Mouse (Mus musculus) adrenal gland, postnatal 14 days (tissue): Measurements from ENCODE around the gene Acox3. TPM values are rescaled to one million over a fixed set of nuclear protein-coding genes. Genes with fewer than 3 reads are reported as not detected.

Source experiments
- DNase-seq: peaks from one replicate; pipeline ENCODE4 v3.0.0; 2021; ENCODE audit warnings: mixed read lengths
- total RNA-seq: library from RNA; stranded (reverse); gene quantifications from 2 replicates; pipeline ENCODE4 v1.2.3, GENCODE M21; 2021

Acox3 gene
- total RNA-seq, 1 experiment from 2014 or later: 43.9 TPM

DNA sequence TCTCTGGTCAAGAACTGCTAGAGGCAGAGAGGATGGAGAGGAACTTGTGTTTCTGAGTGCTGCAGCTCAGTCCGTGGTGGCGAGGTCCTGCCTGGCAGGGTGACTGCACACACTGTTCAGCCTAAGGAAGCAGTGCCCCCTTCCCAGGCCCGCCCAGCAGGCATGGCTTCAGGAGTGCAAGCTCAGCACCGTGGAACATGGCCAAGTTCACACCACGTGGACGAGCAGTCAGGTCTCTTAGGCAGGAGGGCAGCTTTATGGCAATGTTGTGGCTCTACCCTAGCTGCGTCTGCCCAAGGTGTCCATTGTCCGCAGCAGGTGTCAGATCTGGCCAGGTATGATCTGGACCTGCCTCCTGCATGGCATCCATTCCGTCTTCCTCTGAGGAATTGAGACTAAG, 28.3 kb downstream of the Acox3 start:
- no peak for DNase-seq

DNA sequence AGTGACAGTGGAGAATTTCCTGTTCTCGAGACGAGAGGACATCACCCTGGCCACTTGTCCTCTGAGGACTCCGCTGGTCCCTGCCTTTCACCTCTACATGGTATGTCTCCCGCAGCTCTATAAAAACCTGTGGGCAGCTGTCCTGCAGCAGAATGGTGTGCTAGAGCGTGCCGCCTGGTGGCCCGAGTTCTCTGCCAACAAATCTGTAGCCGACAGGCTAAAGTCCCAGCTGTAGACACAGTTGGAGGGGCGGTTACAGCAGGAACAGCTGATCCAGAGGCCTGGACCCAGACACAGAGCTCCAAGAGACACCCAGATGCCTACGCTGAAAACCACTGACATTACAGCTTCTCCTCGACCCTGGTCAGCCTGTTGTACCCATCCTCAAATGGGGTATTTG, 29.1 kb downstream of the Acox3 start:
- DNase-seq: no peak

DNA sequence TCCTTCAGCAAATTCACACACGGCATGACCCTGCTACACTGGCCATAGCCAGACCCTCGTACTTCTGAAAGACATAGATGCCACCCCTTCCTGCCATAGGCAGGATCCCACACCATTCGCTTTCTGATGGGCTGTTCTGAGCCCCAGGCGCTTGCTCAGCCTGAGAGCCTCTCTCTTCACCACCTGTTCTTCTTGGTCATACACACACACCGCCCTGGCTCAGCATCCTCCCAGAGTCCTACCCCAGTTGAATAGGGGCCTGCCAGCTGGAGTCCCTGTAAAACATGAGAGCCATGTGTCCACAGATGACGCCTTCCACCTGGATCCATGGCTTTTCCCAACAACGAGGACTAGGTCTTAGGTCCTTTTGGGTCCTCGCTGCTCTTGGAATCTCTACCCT, 29.9 kb downstream of the Acox3 start:
- DNase-seq: no peak

DNA sequence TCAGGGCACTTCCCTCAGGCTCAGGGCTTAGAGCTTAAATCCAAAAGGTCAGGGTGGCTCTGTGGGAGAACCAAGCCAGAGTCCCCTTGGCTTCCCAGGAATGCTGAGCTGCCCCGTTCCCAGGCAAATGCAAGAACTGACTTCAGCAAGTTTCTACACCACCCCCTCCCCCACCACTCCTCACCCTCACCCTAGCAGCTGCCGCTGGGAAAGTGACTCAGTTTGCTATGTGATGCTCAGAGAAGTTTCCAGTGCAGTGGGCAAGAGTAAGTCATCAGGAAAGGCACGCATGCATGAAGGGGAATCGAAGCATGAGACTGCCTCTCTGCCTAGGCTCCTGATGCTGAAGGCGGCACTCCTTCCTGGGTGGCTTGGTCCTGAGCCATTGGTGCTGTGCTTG, 34.1 kb downstream of the Acox3 start:
- no peak for DNase-seq

GRCm38 (mm10) chr5:35621114-35621513, 38.3 kb downstream of the Acox3 start:
- no peak for DNase-seq

DNA sequence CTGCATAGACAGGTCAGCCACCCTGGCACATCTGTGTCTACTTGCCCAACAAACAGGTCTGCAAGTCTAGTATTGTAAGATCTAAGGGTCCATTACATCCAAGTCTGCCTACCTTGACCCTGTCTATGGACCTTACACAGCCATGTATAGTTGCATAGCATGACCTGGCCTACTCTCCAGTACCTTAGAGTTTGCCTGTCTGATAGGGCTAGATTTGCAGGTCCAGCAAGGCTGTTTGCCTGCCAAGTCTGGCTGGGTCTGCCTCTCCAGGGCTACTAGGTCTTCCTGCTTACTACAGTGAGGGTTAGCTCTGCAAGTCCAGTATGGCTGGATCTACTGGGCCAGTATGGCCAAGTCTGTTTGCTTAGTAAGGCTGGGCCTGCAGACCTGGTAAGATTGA, 41.0 kb downstream of the Acox3 start:
- DNase-seq: no peak

DNA sequence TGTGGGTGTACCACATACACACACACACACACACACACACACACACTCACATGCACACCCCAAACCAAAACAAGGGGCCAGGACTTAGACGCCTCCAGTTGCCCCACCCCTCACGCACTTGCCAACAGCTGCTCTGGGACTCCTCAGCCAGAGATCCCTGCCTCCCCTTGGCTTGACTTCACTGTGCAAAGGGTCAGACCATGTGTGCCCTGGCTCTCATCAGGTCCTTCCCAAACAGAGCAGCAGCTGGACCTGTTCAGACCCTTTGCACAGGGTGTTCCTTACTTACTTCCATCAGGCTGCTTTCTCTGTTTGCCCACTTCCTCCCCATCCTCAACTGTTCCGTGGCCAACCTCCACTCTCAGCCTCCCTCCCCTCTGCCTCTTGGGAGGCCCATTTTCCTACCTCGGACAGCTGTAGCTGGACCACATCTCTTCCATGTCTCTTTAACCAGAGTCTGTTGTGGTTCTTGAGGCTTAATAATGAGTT, 42.0 kb downstream of the Acox3 start:
- peak; percentile 76 for DNase-seq

DNA sequence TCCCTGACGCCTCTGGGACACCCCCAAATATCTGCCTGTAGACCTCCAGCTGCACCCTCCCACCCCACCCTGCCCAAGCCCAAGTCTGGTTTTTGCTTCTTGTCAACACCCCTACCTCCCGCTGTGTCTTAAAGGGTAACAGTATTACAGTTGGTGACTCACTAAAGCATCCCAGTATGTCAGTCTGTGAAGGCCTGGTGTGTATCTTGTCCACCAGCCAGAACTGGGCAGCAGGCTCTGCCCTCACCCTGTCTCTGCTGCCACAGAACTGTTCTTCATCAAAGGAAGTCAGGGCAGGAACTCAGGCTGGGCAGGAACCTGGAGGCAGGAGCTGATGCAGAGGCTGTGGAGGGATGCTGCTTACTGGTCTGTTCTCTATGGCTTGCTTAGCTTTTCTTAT, 43.6 kb downstream of the Acox3 start:
- DNase-seq: peak; percentile 32

GRCm38 (mm10) chr5:35627307-35627840, 44.5 kb downstream of the Acox3 start:
- DNase-seq: no peak

GRCm38 (mm10) chr5:35628685-35629084, 45.8 kb downstream of the Acox3 start:
- DNase-seq: peak; percentile 56

DNA sequence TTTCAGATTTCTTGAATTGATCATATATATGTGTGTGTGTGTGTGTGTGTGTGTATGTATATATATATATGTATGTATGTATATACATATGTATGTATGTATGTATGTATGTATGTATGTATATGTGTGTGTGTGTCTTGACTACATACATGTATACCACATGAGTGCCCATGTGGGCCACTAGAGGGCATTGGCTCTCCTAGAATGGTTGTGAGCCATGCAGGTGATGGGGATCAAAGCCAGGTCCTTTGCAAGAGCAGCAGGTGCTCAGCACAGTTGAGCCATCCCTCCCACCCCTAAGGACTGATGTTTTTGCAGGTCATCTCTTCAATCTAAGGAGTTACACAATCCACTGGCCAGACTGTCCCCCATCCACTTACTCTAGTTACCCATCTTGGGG, 46.5 kb downstream of the Acox3 start:
- DNase-seq: no peak

- DNase-seq: no peak
These were observed 47.9 kb downstream of the Acox3 start for GRCm38 (mm10) chr5:35630706-35631105.

DNA sequence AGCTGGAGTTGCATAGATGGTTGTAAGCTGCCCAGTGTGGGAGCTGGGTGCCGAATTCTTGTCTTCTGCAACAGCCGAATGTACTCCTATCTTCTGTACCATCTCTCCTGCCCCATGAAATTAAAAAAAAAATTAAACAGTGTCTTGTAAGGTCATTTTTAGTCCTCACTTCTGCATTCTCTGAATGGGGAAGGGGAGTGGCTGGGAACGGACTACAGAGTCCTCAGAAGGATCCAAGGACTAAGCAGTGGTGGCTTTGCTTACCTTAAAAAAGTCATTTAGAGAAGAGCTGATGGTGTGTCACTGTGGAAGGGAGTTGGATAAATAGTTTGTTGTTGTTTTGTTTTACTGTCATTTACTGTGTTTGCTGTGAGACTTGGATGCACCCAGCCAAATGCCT, 48.4 kb downstream of the Acox3 start:
- DNase-seq: no peak

DNA sequence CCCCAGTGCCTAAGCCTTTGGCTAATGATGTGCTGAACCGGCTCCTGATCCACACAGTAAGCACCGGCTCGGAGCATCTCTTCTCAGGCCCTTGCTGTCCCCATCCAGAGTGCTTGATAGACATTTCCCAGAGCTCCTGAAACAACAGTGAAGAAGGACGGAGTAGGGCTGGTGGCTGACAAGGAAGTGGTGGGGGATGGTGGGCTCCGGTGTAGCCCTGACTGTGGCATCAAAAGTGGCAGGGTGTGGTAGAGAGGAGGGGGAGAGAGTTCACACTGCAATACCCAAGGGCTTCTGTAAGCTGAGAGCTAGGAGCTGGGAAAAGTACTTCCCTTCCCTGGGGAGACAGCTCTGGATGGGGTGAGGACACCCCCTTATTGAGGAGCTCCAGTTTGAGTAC, 48.9 kb downstream of the Acox3 start:
- DNase-seq: no peak

- peak; percentile 62 for DNase-seq
These were observed 50.0 kb downstream of the Acox3 start for GRCm38 (mm10) chr5:35632841-35633240.

DNA sequence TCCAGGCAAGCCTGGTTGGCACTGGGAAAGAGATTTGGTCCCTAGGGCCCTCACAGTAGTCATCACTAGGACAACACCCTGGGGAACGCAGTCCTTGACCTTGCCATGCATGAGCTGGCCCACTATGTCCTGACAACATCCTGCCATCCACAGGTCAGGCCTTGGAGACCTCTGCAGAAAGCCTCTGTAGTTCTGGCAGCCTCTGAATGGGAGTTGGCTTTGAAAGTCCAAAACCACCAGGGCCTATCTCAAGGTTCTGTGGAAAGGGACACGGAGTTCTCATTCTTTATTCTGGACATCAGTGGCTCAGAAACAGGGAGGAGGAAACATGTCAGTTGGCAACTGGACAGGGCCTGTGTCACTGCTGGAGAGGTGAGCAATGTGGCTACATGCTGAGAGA, 53.2 kb downstream of the Acox3 start:
- DNase-seq: peak; percentile 88

DNA sequence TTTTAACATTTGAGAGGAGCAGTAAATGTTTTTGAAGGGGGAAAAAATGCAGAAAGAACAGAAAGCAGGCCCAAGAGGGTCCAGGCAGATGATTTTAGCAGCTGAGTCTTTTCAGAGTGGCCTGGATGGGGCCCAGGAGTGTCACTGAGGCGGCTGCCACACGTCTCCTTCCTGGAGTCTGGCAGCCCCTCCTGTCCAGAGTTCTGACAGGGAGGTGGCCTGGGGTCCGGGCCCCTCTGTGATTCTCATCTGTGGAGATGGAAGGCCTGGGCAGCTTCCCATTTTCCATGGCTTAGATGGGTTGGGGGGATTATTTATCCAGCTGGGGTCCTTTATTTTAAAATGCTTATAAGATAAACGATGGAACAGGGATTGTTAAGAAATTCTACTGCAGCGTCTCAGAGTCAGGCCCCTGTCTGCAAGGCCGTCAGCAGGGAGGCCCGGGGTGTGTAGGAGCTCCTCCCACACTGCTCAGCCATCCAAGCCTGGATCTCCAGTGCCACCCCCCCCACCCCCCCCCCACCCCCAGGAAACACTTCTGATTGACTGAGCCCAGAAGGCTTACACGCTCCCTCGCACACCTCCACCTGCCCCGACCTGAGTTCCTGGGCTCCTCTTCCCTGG, 59.2 kb downstream of the Acox3 start:
- DNase-seq: no peak

DNA sequence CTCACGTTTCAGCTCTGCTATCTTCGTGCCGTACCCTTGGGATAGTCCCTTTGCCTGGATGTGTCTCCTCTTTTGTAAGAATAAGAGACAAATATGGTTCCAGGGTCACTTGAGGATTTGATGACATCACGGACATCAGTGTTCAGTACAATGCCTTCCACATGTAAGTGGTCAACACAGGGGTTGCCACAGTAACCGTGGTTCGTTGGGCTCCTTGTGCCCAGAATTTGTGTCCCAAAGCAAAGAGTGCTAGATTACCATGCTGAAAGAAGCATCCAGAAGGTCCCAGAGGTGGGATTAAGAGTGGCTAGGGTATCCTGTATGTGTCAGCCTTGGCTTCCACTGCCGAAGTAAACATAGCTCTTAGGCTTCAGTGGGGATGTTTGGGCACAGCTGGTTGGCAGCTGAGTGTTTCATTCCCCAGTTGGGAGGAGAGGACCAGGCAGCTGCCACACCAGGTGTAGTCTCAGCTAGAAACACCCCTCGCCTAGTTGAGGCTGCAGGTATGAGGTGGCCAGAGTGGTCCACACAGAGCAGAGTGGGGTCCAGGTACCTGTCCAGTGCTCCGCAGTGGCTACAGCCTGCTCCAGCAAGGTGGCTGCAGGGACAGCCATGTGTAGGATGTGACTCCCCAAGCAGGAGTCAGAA, 60.7 kb downstream of the Acox3 start:
- no peak for DNase-seq

GRCm38 (mm10) chr5:35644082-35644481, 61.2 kb downstream of the Acox3 start:
- no peak for DNase-seq

DNA sequence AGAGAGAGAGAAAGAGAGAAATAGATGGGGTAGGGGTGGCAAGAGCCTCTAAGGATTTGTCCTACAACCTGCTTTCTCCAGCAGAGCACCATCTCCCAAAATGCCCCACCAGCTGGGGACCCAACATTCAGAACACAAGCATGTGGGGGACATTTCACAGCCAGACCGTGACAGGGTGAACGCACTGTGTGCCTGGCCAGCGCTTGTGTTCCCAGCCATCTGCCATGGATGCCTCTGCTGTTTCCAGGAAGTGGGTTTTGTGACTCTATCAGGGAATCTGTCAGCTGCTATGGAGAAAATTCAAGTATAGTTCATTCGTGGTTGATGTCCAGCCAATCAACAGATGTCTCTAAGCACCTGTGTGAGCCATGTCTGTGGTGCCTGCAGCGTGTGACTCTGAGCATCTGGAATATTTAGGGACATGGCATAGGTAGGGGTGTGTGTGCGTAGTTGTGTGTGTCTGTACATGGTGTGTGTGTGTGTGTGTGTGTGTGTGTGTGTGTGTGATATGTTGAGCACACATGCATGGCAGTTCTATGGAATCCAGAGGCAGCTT, 63.2 kb downstream of the Acox3 start:
- no peak for DNase-seq

DNA sequence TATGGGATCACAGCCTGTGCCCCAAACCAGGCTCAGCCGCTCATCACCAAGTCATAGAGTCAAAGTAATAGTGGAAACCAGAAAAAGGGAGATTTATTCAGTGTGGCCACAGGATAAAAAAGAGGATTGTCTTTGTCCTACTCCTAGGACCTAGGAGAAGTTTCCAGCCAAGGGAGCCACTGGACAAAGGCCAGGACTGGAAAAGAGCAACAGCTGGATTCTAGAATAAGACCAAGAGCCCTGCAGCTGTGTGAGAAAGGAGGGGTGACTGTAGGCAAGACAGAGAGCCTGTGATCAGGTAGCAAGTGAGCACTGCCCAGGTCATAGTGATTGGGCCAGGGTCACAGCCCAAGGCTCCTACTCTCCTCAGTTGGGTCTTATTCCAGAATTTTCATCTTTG, 64.1 kb downstream of the Acox3 start:
- no peak for DNase-seq

GRCm38 (mm10) chr5:35647562-35647961, 64.7 kb downstream of the Acox3 start:
- DNase-seq: peak; percentile 55

- no peak for DNase-seq
These were observed 65.4 kb downstream of the Acox3 start for GRCm38 (mm10) chr5:35648230-35648629.

- DNase-seq: no peak
These were observed 69.5 kb downstream of the Acox3 start for GRCm38 (mm10) chr5:35652319-35652718.
